Mouse (Mus musculus) cerebral cortex, adult 2 months (tissue): ENCODE measurements around the gene Kcnj2.

Experiments used
- WGBS: fragments of 180-500 bp; shearing (Covaris S2); methylation state at CpG from one replicate; pipeline ENCODE4 v1.1.7; 2018; 5-methylcytosine and 5-hydroxymethylcytosine counted together

Kcnj2 gene

DNA sequence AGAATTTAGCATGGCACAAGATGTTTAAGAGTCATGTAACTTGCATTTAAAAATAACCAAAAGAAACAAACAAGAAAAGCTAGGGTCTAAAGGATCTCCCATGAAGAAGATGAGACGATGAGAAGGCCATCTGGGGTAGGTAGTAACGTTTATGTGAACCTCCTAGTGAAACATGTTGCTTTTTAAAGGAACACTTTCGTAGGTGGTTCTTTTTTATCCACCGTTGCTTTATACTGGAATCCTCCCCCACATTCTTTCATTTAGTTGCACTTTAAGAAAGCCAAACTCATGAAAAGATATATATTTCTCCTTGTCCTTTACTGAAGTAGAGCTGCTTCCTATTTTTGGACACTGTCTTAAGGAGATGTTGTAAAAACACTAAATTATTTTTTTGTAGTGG lies 34.7 kb downstream of the Kcnj2 start:
- 38% methylated on average over 4 of the region's 4 CpGs for WGBS

GRCm38 (mm10) chr11:111101620-111102176 lies 35.7 kb downstream of the Kcnj2 start:
- WGBS, result 79% methylated on average over 9 of the region's 9 CpGs

GRCm38 (mm10) chr11:111104422-111104821 lies 38.5 kb downstream of the Kcnj2 start:
- 47% methylated on average over 2 of the region's 2 CpGs for WGBS

GRCm38 (mm10) chr11:111108130-111108529 lies 42.2 kb downstream of the Kcnj2 start:
- WGBS, result 46% methylated on average over 9 of the region's 9 CpGs

- WGBS, result 84% methylated on average over 9 of the region's 9 CpGs
Measured at GRCm38 (mm10) chr11:111121514-111121913, 55.5 kb downstream of the Kcnj2 start.

- WGBS, result 78% methylated on average over 4 of the region's 4 CpGs
Measured at GRCm38 (mm10) chr11:111123324-111123723, 57.4 kb downstream of the Kcnj2 start.

DNA sequence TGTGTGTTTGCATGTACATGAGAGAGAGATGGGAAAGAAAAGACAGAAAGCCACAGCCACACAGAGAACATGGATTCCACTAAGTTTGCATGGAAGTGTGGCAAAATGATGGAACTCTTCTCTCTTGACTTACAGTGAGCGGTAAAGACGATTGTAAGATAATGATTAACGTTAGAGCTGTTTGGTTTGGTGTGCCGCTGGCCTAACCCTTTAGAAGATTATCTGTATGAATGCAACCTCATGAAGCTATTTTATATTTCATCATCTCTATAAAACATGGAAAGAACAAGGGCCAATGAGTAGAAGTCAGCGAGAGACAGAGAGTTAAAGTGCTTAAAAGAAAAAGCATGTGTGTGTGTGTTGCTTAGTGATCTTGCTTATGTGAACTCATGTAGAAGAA lies 60.0 kb downstream of the Kcnj2 start:
- WGBS, result 95% methylated on average over 5 of the region's 5 CpGs
